Mouse (Mus musculus): ENCODE measurements around the gene Eif2b4. TPM values are rescaled to one million over a fixed set of nuclear protein-coding genes. Genes with fewer than 3 reads are reported as not detected.
A peak's percentile ranks its signal among the peaks of the same experiment; 100 is the strongest.

Gene Eif2b4
- polyA plus RNA-seq, 1 experiment, result 44.9 TPM

DNA sequence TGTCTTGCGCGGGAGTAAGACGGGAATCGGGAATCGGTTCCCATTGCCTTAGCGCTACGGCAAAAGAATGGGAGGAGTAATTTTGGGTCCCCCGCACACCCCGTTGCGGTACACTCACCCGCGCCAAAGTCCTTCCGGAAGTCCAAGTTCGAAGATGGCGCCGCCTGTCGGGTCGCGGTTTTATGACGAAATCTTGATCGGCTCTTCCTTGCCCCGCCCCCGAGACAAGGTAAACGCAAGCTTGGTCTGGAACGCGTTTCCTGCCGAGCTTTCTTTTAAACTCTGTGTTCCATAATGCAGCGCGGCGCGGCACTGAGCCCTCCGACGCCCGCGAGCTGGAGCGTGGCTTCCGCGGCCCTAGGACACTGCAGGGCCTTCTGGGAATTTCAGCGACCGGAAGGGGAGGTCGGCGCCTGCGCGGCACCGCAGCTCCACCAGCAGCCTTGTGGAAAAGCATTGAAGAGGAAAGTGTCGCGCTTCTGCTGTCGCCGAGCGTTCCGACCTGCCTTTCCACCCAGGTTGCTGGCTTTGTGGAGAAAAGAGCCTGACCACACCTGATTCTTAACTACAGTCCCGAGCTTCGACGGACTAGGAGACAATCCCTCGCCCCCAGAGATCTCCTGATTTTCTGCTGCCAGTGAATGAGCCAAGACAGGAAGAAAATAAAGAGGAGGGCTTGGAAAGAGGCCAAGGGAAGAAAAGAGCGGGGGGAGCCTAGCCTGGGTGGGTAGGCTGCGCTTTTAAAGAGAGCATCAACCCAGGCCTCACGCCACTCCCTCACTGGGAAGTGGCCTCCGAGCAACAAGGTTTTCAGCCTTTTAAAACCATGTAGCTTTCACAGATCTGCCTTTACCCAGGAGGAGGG, 13.2 kb downstream of the Eif2b4 start, which contains the start of the genes Gm29609 and Gtf3c2:
Gene Gm29609, minus strand, starts transcription at position 146 of the 865 bp plus-strand sequence.
Gene Gtf3c2, minus strand, starts transcription at position 379 of the 865 bp plus-strand sequence.
- Histone ChIP-seq H3K4me1 (ENCODE audit: control insufficient read depth, insufficient read depth, low read length) (peaks cover 2% of the 10 kb centered on the region; the same call in 1 of the 2 replicates), H3K4me3 (replicated peaks; ENCODE audit: extremely low read depth, low read depth, low read length) (peak within 1 kb of the TSS; percentile 91)
- under 1% methylated on average over 59 of the region's 59 CpGs for WGBS
- DNase-seq, result peak; percentile 92
- no peak for TF ChIP-seq CTCF (IDR thresholded peaks at IDR 0.05; ENCODE audit: insufficient read depth, low read length)
- peak; percentile 93; the same call in 1 of the 2 replicates for TF ChIP-seq POLR2A (IDR thresholded peaks at IDR 0.05; ENCODE audit: borderline replicate concordance, extremely low read depth, low read depth, low read length)

- H3K4me3 ChIP-seq (replicated peaks; ENCODE audit: extremely low read depth, low read depth, low read length), result peak overlapping the region; percentile 91
- H3K4me1 ChIP-seq (ENCODE audit: control insufficient read depth, insufficient read depth, low read length), result peaks cover 2% of the 10 kb centered on the region; the same call in 1 of the 2 replicates
- 0% methylated on average over 25 of the region's 25 CpGs for WGBS
- DNase-seq, result no peak
- no peak for TF ChIP-seq POLR2A (IDR thresholded peaks at IDR 0.05; ENCODE audit: borderline replicate concordance, extremely low read depth, low read depth, low read length)
- TF ChIP-seq CTCF (IDR thresholded peaks at IDR 0.05; ENCODE audit: insufficient read depth, low read length), result no peak
Measured at GRCm38 (mm10) chr5:31179301-31179765, 13.9 kb downstream of the Eif2b4 start.

- WGBS, result 82% methylated on average over 4 of the region's 4 CpGs
- TF ChIP-seq CTCF (IDR thresholded peaks at IDR 0.05; ENCODE audit: insufficient read depth, low read length) (no peak), POLR2A (IDR thresholded peaks at IDR 0.05; ENCODE audit: borderline replicate concordance, extremely low read depth, low read depth, low read length) (no peak)
- Histone ChIP-seq H3K4me3 (replicated peaks; ENCODE audit: extremely low read depth, low read depth, low read length) (no peak overlapping the region), H3K4me1 (ENCODE audit: control insufficient read depth, insufficient read depth, low read length) (no peaks in the 10 kb centered on the region)
- no peak for DNase-seq
Measured at GRCm38 (mm10) chr5:31168630-31169029, 24.6 kb downstream of the Eif2b4 start.

- no peak for TF ChIP-seq POLR2A (IDR thresholded peaks at IDR 0.05; ENCODE audit: borderline replicate concordance, extremely low read depth, low read depth, low read length)
- no peak for TF ChIP-seq CTCF (IDR thresholded peaks at IDR 0.05; ENCODE audit: insufficient read depth, low read length)
- Histone ChIP-seq H3K4me3 (replicated peaks; ENCODE audit: extremely low read depth, low read depth, low read length) (no peak overlapping the region), H3K4me1 (ENCODE audit: control insufficient read depth, insufficient read depth, low read length) (no peaks in the 10 kb centered on the region)
- DNase-seq, result no peak
- 91% methylated on average over 1 of the region's 1 CpGs for WGBS
Measured at GRCm38 (mm10) chr5:31164878-31165277, 28.4 kb downstream of the Eif2b4 start.

- H3K4me1 ChIP-seq (ENCODE audit: control insufficient read depth, insufficient read depth, low read length), result no peaks in the 10 kb centered on the region
- no peak for DNase-seq
- no peak overlapping the region for H3K4me3 ChIP-seq (replicated peaks; ENCODE audit: extremely low read depth, low read depth, low read length)
- TF ChIP-seq POLR2A (IDR thresholded peaks at IDR 0.05; ENCODE audit: borderline replicate concordance, extremely low read depth, low read depth, low read length), result no peak
- no peak for TF ChIP-seq CTCF (IDR thresholded peaks at IDR 0.05; ENCODE audit: insufficient read depth, low read length)
Measured at GRCm38 (mm10) chr5:31162462-31162861, 30.8 kb downstream of the Eif2b4 start.

DNA sequence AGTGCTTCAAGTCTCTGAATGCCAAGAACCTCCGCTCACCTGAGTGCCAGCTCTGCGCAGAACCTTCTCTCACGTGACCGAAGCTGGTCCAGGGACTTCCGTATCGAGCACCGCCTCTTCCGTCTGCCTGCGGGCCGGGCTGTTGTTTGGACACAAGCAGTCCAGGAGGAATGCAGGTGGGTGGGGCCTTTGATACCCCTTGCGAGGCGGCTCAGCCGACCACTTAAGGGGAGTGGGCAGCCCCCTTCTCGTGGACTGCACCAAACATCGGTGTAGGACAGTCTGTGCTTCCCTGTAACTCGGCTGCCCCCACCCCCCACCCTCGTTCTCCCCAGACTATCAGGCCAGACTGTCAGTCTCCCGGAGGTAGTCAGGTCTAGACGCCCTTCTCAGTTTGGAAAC, 39.1 kb downstream of the Eif2b4 start, which contains the start of gene Mpv17:
Gene Mpv17, minus strand, starts transcription at position 100 of the 402 bp plus-strand sequence.
- Histone ChIP-seq H3K4me1 (ENCODE audit: control insufficient read depth, insufficient read depth, low read length) (peaks cover 8% of the 10 kb centered on the region; the same call in 1 of the 2 replicates), H3K4me3 (replicated peaks; ENCODE audit: extremely low read depth, low read depth, low read length) (peak within 1 kb of the TSS; percentile 99)
- WGBS, result under 1% methylated on average over 19 of the region's 19 CpGs
- DNase-seq, result peak; percentile 81
- TF ChIP-seq POLR2A (IDR thresholded peaks at IDR 0.05; ENCODE audit: borderline replicate concordance, extremely low read depth, low read depth, low read length), result peak; percentile 94; the same call in 1 of the 2 replicates
- no peak for TF ChIP-seq CTCF (IDR thresholded peaks at IDR 0.05; ENCODE audit: insufficient read depth, low read length)

DNA sequence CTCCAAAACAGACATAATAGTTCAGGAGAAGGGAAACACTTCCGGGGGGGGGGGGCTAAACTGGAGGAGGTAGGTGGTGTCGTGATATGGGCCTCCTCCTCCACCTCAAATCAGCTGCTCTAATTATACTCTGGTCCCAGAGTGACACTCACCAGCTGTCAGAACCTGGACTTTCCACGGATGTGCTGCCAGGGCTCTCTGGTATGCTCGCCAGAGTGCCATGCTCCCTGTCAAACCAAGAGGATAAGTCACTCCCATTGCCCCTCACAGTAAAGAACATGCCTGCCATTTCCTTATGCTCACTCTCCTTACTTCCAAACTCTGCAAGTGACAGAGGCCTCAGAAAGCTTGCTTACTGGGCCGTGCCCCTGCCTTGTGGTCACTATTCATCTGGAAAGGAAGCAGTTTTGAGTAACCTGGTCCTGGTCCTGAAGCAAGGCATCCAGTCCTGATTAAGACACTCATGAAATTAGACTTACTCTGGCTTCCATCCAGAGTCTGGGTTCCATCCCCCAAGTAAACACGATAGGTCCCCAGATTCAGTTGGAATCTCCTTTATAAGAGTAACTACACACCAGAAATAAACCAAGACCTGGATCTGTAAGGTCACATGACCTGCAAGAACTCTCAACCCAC, 39.6 kb downstream of the Eif2b4 start:
- 29% methylated on average over 6 of the region's 6 CpGs for WGBS
- no peak for DNase-seq
- peaks cover 8% of the 10 kb centered on the region; the same call in 1 of the 2 replicates for H3K4me1 ChIP-seq (ENCODE audit: control insufficient read depth, insufficient read depth, low read length)
- peak overlapping the region; percentile 99 for H3K4me3 ChIP-seq (replicated peaks; ENCODE audit: extremely low read depth, low read depth, low read length)
- no peak for TF ChIP-seq POLR2A (IDR thresholded peaks at IDR 0.05; ENCODE audit: borderline replicate concordance, extremely low read depth, low read depth, low read length)
- TF ChIP-seq CTCF (IDR thresholded peaks at IDR 0.05; ENCODE audit: insufficient read depth, low read length), result no peak

DNA sequence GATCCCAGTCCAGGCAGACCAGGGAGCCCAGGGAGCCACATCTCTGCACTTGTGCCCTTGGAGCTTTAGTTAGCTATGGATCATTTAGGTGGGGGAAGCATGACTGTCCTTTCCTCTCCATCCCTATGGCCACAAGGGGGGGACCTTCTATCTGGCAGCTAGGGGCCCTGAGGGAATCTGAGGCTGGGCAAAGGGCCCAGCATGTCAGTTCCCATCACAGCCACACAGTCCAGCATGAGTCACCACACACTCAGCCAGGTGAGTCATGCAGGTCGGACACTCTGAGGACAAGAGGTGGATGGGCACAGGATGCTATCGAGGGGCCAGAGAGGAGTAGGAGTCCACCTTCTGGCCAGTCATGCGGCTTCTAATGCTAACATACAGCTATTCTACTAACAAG, 41.5 kb downstream of the Eif2b4 start:
- no peak for DNase-seq
- TF ChIP-seq POLR2A (IDR thresholded peaks at IDR 0.05; ENCODE audit: borderline replicate concordance, extremely low read depth, low read depth, low read length) (no peak), CTCF (IDR thresholded peaks at IDR 0.05; ENCODE audit: insufficient read depth, low read length) (no peak)
- Histone ChIP-seq H3K4me1 (ENCODE audit: control insufficient read depth, insufficient read depth, low read length) (peaks cover 8% of the 10 kb centered on the region; the same call in 1 of the 2 replicates), H3K4me3 (replicated peaks; ENCODE audit: extremely low read depth, low read depth, low read length) (no peak overlapping the region)
- 63% methylated on average over 3 of the region's 3 CpGs for WGBS

GRCm38 (mm10) chr5:31149781-31150180, 43.4 kb downstream of the Eif2b4 start:
- peaks cover 8% of the 10 kb centered on the region; the same call in 1 of the 2 replicates for H3K4me1 ChIP-seq (ENCODE audit: control insufficient read depth, insufficient read depth, low read length)
- 54% methylated on average over 4 of the region's 4 CpGs for WGBS
- no peak overlapping the region for H3K4me3 ChIP-seq (replicated peaks; ENCODE audit: extremely low read depth, low read depth, low read length)
- DNase-seq, result no peak
- TF ChIP-seq POLR2A (IDR thresholded peaks at IDR 0.05; ENCODE audit: borderline replicate concordance, extremely low read depth, low read depth, low read length) (no peak), CTCF (IDR thresholded peaks at IDR 0.05; ENCODE audit: insufficient read depth, low read length) (no peak)
